Mouse (Mus musculus) adrenal gland, postnatal 4 days (tissue): ENCODE measurements at regions not wholly inside any gene's neighbourhood (a gene's known extent, or its start where the extent isn't known, plus 50 kb on each side); places are given as distances from the start of the nearest gene placed in this dataset.
A peak's percentile ranks its signal among the peaks of the same experiment; 100 is the strongest.

Experiments used
- DNase-seq, 2 experiments: peaks; one replicate each; pipeline ENCODE4 v3.0.0; 2021 to 2022; ENCODE audit warnings: low spot score in 2 of 2, mixed read lengths in 2 of 2

DNA sequence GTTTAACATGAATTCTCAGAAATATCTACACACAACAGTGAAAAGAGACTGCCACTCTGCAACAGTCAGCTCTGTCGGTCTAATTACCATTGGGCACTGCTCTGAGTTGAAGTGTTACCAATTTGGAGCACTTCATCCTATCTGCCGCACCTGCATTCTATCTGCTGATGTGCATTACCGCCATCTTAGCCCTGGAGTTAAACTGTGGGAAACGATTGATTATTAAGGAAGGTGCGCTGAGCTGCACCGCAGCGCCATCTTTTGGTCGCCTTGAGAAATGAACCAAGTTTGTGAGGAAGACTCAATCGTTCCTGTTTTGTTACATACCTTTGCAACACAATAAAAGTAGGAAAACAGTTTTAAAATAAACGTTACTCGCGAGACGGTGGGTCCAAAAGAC, 110.5 kb downstream of the Rergl start:
- no peak for DNase-seq

DNA sequence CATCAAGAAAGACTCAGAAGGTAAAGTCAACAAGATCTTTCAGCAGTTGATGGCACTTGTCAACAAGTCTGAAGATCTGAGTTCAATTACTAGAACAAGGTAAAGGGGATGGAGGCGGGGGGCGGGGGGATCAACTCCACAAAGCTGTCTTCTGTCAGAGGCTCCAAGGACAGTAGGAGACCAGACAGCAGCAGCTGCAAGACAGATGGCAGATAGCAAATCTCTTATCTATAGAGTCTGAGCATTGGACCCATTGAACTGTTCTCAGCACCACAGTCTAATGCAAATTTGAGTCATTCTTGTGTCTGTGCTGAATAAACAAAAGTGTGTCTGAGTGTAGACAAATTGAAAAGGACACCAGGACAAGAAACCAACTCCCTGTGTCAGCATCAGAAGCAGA, 150.8 kb downstream of the Rergl start:
- no peak for DNase-seq

DNA sequence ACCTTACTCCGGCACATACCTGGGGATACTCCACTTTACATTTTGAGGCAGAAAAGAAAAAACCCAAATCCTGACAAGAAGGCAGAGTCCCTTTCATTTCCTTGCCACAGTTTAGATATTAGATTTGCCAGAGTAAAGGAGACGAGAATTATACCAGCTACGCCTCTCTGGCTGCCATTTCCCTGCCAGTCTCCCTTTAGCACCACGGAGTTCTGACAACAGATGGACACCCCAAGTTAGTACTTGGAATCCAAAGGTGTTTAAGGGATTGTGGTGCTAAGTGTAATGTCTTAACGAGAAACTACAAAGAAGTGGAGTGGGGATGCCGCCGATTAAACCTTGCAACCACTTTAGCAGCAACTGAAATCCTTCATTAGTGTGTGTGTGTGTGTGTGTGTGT, 176.6 kb downstream of the Rergl start:
- no peak for DNase-seq

DNA sequence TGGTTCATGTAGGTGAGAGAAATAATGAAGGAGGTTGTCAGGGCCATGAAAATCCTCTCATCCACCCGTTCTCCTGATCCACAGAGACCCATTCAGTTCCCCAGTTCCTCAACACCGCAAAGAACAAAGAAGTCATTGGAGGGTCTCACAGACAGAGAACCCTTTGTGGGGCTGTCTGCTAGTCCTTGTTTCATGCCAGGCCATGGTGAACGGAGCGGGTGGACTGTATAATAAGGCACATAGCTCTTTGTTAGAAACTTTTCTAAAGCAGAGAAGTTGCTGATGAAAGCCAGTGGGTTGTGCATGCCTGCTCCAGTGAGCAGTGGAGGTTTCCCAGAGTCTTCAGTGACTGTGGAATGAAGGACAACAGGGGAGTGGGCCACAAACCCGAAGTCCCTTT, 194.1 kb downstream of the Rergl start:
- no peak for DNase-seq

DNA sequence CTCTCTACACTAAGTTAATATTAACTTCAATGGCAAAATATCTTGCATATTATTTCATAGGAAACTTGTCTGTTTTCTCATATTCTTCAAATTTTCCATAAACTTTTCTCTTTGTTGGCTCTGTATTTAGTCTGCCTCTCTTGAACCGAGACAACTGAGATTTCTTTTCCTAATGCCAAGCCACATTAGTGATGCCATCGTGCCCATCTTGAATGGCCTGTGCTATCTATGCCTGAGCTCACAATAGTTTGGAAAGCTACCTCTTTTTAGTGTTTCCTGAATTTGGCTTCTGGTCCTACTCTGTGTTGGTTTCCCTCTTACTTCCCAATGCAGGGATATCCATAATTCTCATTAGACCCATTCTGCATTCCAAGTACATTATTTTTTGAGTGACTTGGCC, 197.5 kb downstream of the Rergl start:
- no peak for DNase-seq

DNA sequence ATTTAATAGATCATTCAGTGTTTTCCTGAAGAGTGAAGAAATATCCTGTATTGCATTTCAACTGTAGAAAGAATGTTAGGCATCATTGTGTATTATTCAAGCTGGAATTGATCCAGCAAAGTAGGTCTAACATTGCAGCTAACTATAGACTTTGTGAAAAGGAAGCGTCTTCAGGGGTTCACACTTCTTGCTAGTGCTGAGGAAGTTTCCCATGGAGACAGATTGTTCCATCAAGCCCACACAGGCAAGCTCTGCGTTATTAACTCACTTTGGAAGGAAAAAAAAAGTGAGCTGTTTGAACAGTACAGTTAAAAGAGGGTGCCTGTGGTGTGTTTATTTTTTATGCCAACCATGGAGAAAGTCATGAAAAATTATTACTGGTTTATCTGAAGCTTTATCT, 206.1 kb downstream of the Rergl start:
- DNase-seq, result no peak

DNA sequence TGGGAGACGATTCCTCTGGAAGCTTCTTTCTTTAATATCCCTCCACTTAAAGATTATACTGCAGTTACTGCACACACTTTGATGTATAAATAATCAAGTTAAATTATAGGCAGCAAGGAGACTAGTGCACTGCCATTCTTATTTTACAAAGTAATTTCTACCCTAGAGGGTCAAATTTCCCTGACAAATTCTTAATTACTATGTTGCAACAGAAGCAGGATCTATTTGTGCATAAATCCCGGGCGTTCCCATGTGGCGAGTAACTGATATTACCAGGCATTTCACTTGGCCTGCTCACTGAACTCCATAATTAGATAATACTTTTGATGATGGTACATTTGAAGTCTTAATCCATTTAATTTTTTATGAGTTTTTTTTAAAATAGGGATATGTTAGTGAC, 222.7 kb downstream of the Rergl start:
- DNase-seq, result no peak

DNA sequence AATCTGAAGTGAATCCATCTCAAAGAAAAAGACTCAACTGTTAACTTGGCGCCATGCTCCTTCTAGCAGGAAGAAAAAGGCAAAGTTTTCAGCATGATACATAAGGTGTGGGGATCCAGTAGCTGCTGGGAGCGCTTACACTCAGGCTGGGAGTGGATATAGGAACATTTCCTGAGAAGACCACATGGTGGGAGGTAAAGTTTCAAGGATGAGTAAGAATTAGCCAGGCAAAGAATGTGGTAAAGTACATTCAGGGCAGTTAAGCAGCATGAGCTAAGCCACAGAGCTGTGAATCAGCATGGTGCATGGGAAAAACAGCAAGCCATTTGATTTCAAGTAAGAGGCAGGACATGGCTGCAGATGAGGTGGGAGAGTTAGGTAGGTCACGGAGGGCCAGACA, 226.3 kb downstream of the Rergl start:
- DNase-seq, result no peak

DNA sequence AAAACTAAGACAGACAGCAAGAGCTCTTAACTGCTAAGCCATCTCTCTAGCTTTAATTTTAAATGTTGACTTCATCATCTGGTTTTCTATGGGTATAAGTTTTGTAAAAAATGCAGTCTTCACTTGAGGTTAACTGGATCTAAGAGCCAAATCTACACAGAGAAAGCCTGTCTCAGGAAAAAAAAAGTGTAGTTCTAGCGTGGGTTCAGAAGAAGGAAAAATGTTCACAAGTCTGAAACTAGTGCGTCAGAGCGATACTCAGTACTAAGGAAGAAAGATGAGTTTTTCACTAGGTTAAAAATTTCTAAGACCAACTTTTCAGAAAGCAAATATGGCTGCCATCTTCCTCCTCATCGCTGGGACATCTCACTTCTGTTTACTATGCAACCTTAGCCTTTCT, 248.1 kb downstream of the Rergl start:
- DNase-seq, result no peak

DNA sequence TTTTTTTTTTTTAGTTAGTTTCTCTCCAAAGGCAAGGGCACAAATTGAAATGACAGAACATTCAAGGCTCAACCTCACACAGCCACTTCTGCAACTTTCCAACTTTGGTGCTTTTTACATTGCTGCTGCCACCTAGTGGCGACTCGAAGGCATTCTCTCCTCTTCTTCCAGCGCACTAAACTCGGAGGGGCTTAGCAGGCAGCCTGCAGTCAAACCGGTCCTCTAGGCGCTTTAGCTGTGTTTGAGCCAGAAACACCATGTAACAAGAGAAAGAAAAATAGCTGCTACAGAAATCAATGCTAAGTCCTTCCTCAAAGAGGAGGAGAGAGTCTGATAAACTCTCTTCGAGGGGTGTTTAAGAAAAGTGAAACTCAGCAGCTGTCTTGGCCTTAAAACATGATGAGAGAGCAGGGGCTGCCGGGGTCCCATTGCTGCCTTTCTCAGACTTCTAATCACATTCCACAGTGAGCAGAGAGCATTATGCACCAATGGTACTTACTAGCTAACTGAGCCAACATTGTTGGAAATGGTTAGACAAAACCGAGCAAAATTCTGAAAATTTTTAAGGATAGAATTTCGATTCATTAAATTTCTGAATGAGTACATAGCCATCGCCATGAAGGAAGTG, 252.7 kb downstream of the Rergl start:
- peak; percentile 8 to 17 for DNase-seq

DNA sequence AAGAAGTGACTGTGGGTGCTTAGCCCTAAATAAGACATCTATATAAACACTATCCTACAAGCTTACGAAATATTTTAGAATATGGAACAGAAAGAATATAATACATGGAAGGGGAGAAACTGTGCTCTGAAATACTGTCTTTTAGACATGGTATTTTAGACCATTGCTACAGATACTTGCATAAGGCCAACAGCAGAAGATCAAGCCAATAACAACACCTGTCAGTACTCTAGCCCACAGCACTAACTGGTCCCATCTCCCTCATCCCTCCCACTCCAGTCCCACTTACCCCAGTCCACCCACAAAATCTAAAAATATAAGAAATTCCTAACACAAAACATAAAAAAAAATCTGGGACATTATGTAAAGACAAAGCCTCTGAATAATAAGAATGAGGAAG, 275.6 kb downstream of the Rergl start:
- DNase-seq, result no peak

DNA sequence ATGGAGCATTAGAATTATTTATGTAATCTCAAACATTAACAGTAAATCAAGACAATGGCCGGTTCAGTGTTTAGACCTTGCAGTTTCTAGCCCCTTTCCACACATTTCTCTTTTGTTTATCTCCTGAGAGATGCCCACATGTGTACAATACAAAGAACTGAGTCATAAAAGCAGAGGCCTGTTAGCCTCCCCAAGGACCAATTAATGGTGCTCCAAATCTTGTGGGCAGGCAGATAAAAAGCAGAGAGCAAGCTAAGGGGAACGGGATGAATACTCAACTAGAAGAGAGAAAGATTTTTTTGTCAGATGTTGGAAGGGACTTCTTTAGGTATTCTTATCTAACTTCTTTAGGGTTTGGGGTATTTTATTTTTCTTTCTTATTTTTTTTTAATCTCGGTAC, 287.3 kb downstream of the Rergl start:
- DNase-seq, result no peak

DNA sequence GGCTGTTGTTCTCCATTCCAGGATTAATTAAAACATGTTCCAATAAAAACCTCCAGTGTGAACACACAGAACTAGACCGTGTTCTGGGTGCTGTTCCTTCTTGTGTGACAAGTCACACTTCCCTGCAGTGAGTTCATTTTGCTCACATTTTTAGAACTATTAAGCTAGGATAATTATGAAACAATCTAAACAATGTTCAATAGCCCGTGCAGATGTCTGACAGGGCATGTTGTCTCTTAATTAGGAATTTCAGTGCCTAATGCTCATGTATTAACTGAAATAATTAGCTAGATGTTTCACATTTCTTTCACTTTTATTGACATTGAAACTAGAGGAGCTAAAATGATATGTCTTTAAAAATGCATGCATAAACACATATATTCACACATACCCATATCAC, 291.5 kb downstream of the Rergl start:
- no peak for DNase-seq

DNA sequence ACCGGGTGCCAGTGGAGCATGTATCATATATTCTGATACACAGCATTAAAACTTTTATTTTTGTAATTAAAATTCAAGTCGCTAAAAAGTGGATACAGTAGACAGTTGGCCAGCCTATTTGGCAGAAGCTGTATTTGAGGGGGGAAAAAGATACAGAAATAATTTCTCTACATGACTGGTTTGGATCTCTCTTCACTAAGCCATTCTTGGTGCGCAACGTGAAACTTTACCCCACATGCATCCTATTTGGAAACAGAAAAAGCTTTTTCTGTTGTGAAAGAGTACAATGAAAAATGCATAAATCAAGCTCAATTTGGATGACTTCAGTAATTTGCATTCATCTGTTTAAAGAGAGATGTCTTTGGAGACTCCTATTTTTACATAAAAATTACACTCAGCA, 303.2 kb downstream of the Rergl start:
- DNase-seq, result no peak

DNA sequence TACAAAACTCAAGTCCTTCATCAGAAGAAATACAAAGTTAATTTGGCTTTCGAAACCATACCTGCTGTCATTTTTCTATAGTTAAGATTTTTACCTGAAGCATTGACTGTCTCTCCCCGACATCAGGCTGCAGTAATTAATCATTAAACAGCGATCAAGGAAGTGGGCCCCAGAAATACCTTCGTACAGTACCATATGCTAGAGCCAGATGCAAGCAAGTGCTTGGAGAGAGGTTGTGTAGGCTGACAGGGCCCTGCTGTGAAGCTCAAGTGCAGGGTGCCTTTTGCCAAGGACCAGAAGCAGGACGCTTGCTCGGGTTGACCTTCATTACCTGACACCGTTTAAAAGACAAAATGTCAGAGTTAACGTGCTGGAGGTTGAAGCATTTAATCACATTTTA, 315.3 kb downstream of the Rergl start:
- no peak for DNase-seq

DNA sequence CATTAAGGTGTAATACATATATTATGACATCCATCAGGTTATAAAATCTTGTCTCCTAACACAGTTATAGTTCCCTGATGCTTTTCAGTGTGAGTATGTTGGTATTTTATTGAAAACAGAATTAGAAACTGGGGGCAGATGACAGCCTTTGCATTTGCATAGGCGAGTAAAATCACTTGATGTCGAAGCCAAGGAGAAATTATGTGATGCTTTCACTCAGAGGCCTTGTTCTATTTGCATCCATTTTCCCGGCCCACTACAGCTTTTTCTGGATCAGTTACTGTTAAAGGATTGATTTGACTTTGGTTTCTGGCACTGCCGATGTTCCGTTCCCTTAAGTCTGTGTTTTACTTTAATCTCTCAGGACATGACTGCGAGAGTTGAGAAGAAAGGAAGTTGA, 341.4 kb downstream of the Rergl start:
- DNase-seq, result no peak

DNA sequence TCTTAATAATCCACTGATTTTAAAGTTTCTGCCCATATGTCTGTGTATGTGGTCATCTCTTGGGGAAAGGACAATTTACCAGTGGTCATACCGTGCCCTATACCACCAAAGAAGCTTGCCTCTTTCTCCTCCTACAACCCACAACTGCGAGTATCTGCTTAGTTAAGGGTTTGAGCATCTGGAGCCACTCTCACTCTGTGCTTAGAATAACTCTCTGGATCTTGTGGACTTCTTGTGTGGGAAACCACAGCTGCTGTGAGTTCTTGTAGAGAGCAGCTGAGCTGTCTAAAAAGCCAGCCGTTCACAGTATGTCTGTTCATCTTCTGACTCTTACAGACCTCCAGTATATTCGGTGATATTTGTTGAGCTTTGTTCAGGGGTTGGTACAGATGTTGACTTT, 342.0 kb downstream of the Rergl start:
- no peak for DNase-seq

DNA sequence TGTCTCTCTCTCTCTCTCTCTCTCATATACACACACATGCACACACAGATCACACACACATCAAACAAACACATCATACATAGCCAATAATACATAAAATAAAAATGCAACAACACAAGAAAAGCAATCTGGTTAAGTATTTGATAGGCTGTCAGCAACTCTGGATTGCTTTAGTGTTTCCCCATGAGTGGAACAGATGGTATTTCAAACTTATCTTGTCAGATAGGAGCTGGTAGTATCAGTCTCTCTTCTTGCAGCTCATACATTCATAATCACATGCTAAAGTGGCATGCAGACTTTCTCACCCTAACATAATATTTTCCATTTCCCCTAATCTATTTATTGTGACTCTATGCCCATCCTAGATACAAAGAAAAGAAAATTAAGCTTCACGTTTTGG, 347.0 kb downstream of the Rergl start:
- no peak for DNase-seq

DNA sequence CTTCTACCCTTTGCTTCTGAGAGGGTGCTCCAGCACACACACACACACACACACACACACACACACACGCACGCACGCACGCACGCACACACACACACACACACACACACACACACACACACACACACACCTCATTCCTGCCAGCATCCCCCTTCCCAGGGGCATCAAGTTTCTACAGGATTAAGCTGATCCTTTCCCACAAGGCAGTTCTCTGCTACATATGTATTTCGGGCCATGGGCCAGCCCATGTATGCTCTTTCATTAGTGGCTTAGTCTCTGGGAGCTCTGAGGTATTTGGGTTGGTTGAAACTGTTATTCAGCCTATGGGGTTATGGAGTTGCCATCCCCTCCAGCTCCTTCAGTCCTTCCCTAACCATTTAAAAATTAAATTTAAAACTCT, 366.1 kb downstream of the Rergl start:
- DNase-seq, result no peak

DNA sequence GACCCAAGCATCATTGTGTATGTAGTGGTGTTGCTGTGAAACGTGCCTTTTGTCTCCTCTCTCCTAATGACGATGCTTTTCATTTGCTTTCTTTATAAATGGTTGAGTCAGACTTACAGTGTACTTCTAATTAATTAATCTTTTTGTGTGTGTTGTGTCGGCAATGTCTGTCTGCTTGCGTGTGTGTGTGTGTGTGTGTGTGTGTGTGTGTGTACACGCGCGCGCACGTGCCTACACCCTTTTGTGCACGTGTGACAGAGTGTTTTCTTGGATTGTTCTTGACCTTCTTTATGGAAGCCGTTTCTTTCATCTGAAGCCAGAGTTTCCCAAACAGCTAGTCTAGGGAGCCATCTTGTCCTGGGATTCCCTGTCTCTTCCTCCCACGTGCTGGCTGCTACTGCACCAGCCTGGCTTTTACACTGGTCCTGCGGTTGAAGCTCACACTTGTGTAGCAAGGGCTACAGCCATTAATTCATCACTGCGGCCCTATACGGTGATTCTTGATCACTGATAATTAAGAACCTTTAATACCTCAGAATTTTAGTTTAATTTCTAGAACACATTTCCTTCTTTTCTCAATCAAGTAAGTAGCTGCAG, 369.6 kb downstream of the Rergl start:
- DNase-seq, result no peak

DNA sequence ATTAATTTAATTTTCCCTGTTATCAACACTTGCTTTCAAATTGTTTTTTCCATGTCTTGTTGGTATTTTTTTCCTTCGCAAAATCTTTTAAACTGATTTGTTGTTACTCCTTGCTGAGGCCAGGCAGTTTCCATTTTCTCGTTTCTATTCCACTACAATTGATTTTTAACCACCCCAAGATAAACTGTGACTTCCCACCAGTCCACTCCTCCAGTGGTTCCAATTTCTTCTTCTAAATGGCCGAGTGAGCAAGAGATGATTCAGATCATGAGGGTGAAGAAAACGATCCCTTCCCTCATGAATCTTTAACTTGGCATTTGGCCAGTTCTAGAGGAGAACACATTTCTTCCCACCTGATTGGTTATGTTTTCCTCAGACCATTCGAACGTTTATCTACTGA, 393.5 kb downstream of the Rergl start:
- no peak for DNase-seq

DNA sequence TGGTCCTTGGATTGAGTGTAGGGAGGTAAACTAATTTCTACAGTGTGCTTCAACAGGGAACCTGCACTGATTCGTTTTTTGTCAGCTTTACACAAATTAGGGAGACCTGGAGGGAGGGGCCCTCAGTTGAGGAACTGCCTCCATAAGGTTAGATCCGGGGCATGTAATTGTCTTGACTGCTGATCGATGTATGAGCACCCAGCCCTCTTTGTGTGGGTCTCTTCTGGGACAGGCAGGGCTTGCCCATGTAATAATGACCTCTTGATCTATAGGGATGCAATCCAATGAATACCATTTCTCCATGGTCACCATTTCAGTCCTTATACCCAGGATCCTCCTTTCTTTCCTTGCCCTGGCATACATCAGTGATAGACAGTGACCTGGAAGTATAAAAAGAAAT, 398.4 kb downstream of the Rergl start:
- DNase-seq, result no peak

DNA sequence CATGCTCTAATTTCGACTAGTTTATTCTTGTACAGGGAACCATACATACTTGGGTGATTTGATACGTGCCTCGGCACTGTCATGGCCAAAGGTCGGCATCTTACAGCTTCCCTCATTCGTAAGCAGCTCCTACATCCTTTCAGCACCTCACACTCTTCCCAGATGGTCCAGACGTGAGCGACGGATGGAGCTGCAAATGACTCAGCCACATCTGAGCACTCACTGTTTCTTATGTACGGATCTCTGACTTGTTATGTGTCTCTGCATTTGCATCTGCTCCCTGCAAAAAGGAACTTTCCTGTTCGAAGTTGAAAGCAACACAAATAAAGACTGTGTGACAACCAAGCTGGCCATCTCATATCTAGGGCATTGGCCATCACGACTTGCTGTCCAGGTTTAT, 402.5 kb downstream of the Rergl start:
- no peak for DNase-seq

DNA sequence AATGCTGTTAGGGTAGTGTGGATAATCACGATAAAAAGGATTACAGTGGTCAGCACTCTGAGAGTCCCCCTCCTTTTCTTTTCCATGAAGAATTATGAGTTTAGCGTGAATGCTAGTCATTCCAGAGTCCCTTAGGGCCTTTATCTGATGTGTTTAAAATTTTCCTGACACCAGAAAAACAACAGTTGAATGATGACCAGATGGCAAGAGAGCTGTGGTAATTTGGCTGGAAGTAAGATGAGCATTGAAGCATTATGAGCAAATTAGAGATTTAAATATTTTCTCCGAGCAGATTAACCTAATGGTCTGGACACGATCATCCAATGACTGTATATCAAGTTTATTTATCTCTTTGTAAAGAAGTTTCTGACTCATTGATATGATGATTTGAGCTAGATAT, 417.1 kb upstream of the Igbp1b start:
- DNase-seq, result no peak
